Mouse (Mus musculus): Measurements from ENCODE around the gene Trex1.

DNA sequence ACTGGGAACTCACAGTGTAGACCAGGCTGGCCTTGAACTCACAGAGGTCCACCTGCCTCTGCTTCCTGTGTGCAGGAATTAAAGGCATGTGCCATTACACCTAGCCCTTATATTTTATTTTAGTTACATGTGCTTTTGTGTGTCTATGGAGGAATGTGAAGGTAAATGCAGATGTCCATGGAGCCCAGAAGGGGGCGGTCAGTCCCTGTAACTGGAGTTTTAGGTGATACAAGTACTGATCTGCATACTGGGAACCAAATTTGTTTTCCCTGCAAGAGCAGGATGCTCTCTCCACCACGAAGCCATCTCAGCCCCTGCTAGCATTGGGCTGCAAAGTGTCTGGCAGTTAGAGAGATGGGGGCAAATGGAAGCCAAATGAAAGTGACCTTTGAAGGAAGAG is 25.4 kb upstream of the Trex1 start:
- peak; percentile 46; the same call in 1 of the 2 replicates for TF ChIP-seq CTCF (IDR thresholded peaks at IDR 0.05; ENCODE audit: borderline replicate concordance, insufficient read depth, low read depth, low read length)
- TF ChIP-seq POLR2A (IDR thresholded peaks at IDR 0.05; ENCODE audit: borderline replicate concordance, insufficient read depth, low read length), result no peak

Data from cerebellum, adult 2 months (tissue).